Mouse (Mus musculus) forebrain, embryonic 10.5 days (tissue): Measurements from ENCODE around the gene Catip. TPM values are rescaled to one million over a fixed set of nuclear protein-coding genes. Genes with fewer than 3 reads are reported as not detected.
"Not testable (repeated sequence)": the region's sequence is repeated elsewhere in the genome, so short reads cannot be mapped to it uniquely, and the experiment has no call there.

ENCODE experiments used
- DNase-seq: peaks from one replicate; pipeline ENCODE4 v3.0.0-alpha.2; 2017; ENCODE audit warnings: low spot score; ENCODE audit errors: extremely low spot score
- H3K27ac ChIP-seq: fragments of 300-500 bp; sonication (generic); 2 replicates; pipeline ENCODE4 v1.5.1; 2016; ENCODE audit warnings: mild to moderate bottlenecking
- H3K27me3 ChIP-seq: fragments of 300-500 bp; sonication (generic); 2 replicates; pipeline ENCODE4 v1.6.1; 2016; ENCODE audit warnings: mild to moderate bottlenecking; ENCODE audit not compliant: poor library complexity, severe bottlenecking
- H3K36me3 ChIP-seq: fragments of 300-500 bp; sonication (generic); replicated peaks from 2 replicates; pipeline ENCODE4 v1.6.1; 2016; ENCODE audit warnings: mild to moderate bottlenecking, moderate library complexity
- H3K4me1 ChIP-seq: fragments of 300-500 bp; sonication (generic); 2 replicates; pipeline ENCODE4 v1.6.1; 2016
- H3K4me3 ChIP-seq: fragments of 300-500 bp; sonication (generic); 2 replicates; pipeline ENCODE4 v1.5.1; 2016; ENCODE audit warnings: mild to moderate bottlenecking, moderate library complexity
- H3K9me3 ChIP-seq: fragments of 300-500 bp; sonication (generic); 2 replicates; pipeline ENCODE4 v1.6.1; 2016; ENCODE audit warnings: mild to moderate bottlenecking, moderate library complexity
- WGBS: fragments of 180-500 bp; shearing (Covaris S2); methylation state at CpG from one replicate; pipeline ENCODE4 v1.1.7; 2016; 5-methylcytosine and 5-hydroxymethylcytosine counted together
- polyA plus RNA-seq: library from polyadenylated mRNA; unstranded; fragments of >200 nt; fragmentation: Nextera tagmentation; extraction: Ambion mirVana; gene quantifications from 2 replicates; pipeline ENCODE4 v1.2.1, GENCODE M21; 2016

Catip gene
- polyA plus RNA-seq, 1 experiment from 2014 or later: 0.12 TPM

DNA sequence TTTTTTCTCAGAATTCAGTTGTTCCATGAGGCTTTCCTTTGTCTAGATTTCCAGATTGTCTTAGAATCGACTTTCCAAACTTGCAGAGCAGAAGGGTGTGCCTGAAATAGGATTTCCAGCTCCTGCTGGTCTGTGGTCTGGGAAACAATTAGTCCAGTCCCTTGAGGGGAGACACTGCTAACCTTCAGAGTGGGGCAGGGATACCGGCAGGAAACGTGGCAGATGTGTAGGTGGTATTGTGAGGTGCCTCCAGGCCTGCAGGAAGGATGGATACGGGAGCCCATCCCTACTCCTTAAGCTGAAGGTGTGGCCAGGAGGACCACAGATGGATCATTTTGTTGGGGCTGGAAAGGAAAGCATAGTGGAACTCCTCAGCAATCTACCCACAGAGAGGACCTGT lies 26.9 kb upstream of the Catip start:
- Histone ChIP-seq H3K9me3 (no peaks in the 10 kb centered on the region), H3K27ac (no peak overlapping the region), H3K4me1 (peaks cover 57% of the 10 kb centered on the region), H3K4me3 (no peak overlapping the region), H3K27me3 (0 out of 2 replicates have a peak, but pooled peaks cover 3% of the 10 kb centered on the region), H3K36me3 (0 out of 2 replicates have a peak, but pooled peaks cover 4% of the 10 kb centered on the region)
- WGBS: 69% methylated on average over 4 of the region's 4 CpGs
- DNase-seq: no peak

DNA sequence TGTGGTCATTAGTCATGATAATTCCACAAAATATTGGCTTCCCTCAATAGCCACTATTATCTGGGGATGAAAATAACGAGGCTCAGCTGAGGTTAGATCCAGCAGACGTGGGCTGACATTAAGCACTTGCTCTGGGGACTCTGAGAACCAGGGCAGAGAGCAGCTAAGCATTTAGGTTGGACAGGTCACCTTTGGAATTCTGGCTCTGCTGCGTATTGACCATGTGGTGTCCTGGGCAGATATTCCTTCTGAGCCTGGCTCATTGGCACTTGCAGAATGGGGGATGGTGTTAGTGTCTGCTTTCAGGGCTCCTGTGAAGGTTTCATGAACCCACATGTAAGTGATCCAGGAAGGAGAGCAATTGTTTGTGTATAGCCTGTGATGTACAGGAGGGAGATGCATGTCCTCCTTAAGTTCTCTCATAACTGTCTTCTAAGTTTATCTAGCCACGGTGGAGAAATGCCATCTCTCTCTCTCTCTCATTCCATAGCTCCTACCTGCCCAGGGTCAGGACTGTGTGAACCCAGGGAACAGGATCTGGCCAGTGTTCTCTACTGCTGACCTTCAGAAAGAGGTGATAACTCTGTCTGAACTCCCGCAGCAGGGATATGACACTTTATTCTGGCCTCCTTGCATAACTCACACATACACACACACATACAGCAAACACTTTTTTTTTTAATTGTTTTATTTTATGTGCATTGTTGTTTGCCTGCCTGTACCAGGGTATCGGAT lies 26.3 kb upstream of the Catip start:
- 82% methylated on average over 6 of the region's 6 CpGs for WGBS
- H3K36me3 ChIP-seq: peaks cover 10% of the 10 kb centered on the region
- no peak overlapping the region for H3K4me3 ChIP-seq
- no peak for DNase-seq
- H3K27ac ChIP-seq: no peak overlapping the region
- 0 out of 2 replicates have a peak, but pooled peaks cover 3% of the 10 kb centered on the region for H3K27me3 ChIP-seq
- H3K9me3 ChIP-seq: peaks cover 3% of the 10 kb centered on the region; the same call in 1 of the 2 replicates
- peaks cover 52% of the 10 kb centered on the region for H3K4me1 ChIP-seq

DNA sequence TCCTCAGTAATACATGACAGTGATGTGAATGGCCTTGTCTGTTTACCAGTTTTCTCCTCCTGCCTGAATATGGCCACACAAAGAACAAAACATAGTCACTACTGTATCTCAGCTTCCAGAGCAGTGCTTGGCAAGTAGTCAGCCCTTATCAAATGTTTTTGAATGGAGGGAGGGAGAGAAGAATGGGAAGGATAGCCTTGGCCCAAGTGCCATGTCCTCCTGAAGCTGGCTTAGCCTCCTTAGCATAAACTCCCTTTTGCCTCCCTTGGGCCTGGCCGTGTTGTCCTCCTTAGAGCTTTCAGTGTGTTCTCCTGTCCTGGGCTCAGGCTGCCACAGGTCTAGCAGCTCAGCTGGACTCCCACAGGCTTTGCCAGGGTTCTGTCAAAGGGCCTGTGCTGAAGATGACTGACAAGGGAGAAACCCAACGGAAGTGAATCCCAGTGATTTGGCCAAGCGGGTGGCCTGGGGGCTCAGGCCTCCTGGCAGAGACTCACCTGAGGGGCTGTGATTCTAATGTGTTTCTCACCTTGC lies 24.6 kb upstream of the Catip start:
- 91% methylated on average over 3 of the region's 3 CpGs for WGBS
- Histone ChIP-seq H3K27ac (0 out of 2 replicates have a peak overlapping the region, but pooled peaks have one; percentile 11), H3K36me3 (peaks cover 10% of the 10 kb centered on the region), H3K4me1 (peaks cover 35% of the 10 kb centered on the region), H3K9me3 (peaks cover 3% of the 10 kb centered on the region; the same call in 1 of the 2 replicates), H3K27me3 (0 out of 2 replicates have a peak, but pooled peaks cover 3% of the 10 kb centered on the region), H3K4me3 (no peak overlapping the region)
- no peak for DNase-seq

DNA sequence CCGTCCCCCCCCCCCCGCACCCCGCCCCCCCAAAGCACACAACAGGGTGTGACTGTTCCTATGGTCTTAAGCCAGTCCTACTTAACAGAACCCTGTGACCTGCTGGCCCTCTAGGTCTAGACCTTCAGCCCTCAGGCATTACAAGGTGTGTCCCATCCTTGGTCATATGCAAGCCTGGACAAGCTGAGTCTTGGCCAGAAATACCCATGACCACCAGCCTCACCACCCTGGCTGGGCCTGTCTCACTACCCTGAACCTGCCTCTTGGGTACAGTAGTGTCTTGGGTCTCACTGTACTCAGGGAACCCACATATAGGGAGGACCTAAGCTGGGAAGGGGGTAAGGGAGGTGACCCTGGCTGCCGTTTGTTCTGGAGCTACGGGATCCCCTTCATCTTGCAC lies 23.9 kb upstream of the Catip start:
- WGBS: 95% methylated on average over 5 of the region's 5 CpGs
- peaks cover 31% of the 10 kb centered on the region for H3K4me1 ChIP-seq
- H3K27me3 ChIP-seq: 0 out of 2 replicates have a peak, but pooled peaks cover 3% of the 10 kb centered on the region
- no peak overlapping the region for H3K27ac ChIP-seq
- peaks cover 3% of the 10 kb centered on the region; the same call in 1 of the 2 replicates for H3K9me3 ChIP-seq
- H3K36me3 ChIP-seq: peaks cover 10% of the 10 kb centered on the region
- no peak overlapping the region for H3K4me3 ChIP-seq
- no peak for DNase-seq

DNA sequence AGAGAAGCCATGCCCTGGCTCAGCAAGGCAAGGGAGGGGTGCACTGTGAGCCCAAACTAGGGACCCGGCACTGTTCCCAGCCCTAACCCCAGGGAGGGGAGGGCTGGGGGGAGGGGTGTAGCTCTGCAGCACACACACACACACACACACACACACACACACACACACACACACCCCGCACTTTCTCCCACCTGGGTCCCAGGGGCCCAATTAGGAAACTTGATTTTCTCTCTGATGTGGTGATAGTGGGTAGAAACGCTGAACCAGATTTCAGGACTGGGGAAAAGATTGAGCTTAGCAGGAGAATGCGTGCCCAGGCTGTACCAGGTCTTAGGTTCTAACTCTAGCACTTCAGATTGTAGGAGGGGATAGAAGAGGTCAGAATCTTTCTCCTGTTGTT lies 23.3 kb upstream of the Catip start:
- Histone ChIP-seq H3K36me3 (peaks cover 10% of the 10 kb centered on the region), H3K27me3 (0 out of 2 replicates have a peak, but pooled peaks cover 1% of the 10 kb centered on the region), H3K4me3 (no peak overlapping the region), H3K9me3 (peaks cover 3% of the 10 kb centered on the region; the same call in 1 of the 2 replicates), H3K4me1 (peaks cover 31% of the 10 kb centered on the region), H3K27ac (0 out of 2 replicates have a peak overlapping the region, but pooled peaks have one; percentile 12)
- WGBS: 91% methylated on average over 3 of the region's 4 CpGs
- no peak for DNase-seq

DNA sequence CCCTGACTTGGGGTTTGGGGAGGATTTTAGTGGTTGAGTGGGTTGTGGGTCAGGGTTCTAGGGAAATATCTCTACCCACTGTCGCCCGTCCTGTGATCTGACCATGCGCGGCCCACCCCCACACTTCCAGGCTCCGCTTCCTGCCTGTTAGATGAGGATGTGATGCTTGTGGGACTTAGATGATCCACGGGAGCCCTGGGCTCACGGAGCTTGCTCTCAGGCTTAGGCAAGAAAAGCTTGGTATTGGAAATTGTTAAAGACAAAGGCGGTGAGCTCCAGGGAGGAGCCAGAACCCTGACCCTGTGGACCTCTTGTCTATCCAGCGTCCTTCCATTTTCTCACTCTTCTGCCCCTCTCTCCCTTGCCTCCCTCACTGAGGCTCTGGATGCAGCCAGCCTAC lies 22.0 kb upstream of the Catip start:
- WGBS: 94% methylated on average over 9 of the region's 9 CpGs
- Histone ChIP-seq H3K4me3 (no peak overlapping the region), H3K27me3 (no peaks in the 10 kb centered on the region), H3K9me3 (peaks cover 3% of the 10 kb centered on the region; the same call in 1 of the 2 replicates), H3K4me1 (peaks cover 24% of the 10 kb centered on the region), H3K27ac (no peak overlapping the region), H3K36me3 (peaks cover 10% of the 10 kb centered on the region)
- DNase-seq: no peak

DNA sequence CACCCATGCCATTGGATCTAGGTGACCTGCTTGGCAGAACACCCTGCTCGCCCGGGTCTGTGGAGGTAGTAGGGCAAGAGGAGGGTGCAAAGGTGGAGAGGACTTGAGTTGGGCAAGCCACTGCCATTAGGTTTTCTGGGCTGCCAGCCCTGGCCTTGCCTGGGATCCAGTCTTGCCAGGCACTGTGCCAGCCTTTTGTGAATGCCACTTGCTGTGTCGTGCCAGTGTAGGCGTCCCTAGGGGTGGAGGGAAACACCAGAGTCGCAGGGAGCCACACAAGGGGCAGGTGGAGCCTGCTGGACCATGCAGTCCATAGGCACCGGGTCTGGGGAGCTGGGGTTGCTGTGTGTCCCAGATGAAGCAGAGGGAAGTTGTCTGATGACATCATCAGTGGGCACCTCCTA lies 21.5 kb upstream of the Catip start:
- H3K4me1 ChIP-seq: peaks cover 19% of the 10 kb centered on the region
- no peaks in the 10 kb centered on the region for H3K27me3 ChIP-seq
- peaks cover 3% of the 10 kb centered on the region; the same call in 1 of the 2 replicates for H3K9me3 ChIP-seq
- peaks cover 10% of the 10 kb centered on the region for H3K36me3 ChIP-seq
- DNase-seq: no peak
- no peak overlapping the region for H3K4me3 ChIP-seq
- no peak overlapping the region for H3K27ac ChIP-seq
- 98% methylated on average over 6 of the region's 6 CpGs for WGBS

DNA sequence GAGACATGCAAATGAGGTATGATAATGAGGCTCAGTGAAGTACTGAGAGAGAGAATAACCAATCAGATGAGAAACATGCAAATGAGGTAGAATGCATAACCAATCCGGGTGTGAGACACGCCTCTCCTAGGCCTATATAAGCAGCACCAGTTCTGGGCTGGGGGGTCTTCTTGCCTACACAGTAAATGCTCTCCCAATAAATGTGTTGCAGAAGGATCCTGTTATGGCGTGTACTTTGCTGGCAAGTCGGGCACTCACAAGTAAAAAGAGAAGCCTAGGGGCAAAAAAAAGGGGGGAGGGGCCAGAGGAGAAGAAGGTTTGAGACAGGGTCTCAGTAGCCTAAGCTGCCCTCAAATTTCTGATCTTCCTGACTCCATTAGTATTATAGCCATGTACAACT lies 20.9 kb upstream of the Catip start:
- not testable (repeated sequence) for H3K27ac ChIP-seq, H3K4me3 ChIP-seq, H3K9me3 ChIP-seq, DNase-seq, H3K27me3 ChIP-seq
- 95% methylated on average over 4 of the region's 4 CpGs for WGBS
- H3K36me3 ChIP-seq: peaks cover 10% of the 10 kb centered on the region
- peaks cover 17% of the 10 kb centered on the region for H3K4me1 ChIP-seq

DNA sequence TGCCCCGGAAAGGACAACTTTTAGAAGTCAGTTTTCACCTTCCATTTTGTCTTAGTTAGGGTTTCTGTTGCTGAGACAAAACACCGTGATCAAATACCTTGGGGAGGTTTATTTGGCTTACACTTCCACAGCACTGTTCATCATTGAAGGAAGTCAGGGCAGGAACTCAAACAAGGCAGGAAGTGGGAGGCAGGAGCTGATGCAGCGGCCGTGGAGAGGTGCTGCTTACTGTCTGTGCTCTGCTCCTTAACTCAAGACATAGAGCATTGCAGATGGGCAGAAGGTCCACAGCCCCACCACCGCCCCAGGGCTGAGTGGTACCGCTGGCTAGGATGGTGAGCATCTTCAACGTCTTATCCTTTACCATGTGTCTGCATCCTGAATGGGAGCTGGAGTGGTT lies 20.0 kb upstream of the Catip start:
- Histone ChIP-seq H3K4me3 (no peak overlapping the region), H3K36me3 (peaks cover 6% of the 10 kb centered on the region), H3K4me1 (peaks cover 17% of the 10 kb centered on the region), H3K27ac (no peak overlapping the region), H3K27me3 (no peaks in the 10 kb centered on the region), H3K9me3 (peaks cover 3% of the 10 kb centered on the region; the same call in 1 of the 2 replicates)
- no peak for DNase-seq
- WGBS: 92% methylated on average over 7 of the region's 7 CpGs

DNA sequence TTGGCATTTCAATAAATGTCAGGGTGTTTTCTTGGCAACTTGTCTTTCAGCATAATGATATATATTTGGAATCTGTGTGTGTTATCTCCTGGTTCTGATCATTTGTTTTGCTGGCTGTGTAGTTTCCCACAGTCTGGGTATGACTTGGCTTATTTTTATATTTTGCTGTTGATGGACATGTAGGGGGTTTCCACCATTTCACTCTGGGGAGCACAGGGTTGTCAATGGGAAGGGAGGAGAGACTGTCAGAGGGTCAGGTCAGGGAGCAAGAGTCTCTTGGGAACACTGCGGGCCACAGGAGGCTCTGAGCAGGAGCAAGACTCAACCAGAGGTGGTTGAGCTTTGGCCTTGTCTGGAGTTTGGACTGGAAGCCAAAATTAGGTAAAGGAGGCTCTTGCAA lies 19.6 kb upstream of the Catip start:
- DNase-seq: no peak
- Histone ChIP-seq H3K9me3 (peaks cover 3% of the 10 kb centered on the region; the same call in 1 of the 2 replicates), H3K27me3 (no peaks in the 10 kb centered on the region), H3K4me3 (no peak overlapping the region), H3K36me3 (peaks cover 6% of the 10 kb centered on the region), H3K27ac (no peak overlapping the region), H3K4me1 (peaks cover 17% of the 10 kb centered on the region)
- 77% methylated on average over 1 of the region's 1 CpGs for WGBS

DNA sequence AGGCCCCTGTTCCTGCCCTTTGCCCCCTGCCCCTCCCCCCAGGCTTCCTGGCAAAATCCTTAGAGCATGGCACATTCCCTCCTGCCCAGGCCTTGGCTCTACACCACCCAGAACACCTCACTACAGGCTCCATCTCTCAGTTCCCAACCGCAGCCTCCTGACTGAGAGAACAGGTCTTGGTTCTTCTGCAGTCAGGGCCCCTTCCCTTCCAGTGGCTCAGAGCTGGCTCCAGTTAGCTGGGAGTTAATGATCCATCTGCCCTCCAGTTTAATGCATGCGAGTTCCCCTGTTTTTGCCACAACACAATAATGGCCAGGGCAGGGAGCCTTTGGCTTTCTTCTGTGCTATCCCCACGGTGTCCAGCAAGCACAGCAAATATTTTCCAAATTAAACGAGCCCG lies 18.7 kb upstream of the Catip start:
- Histone ChIP-seq H3K9me3 (peaks cover 3% of the 10 kb centered on the region; the same call in 1 of the 2 replicates), H3K4me1 (peaks cover 16% of the 10 kb centered on the region), H3K27ac (no peak overlapping the region), H3K27me3 (no peaks in the 10 kb centered on the region), H3K36me3 (peaks cover 12% of the 10 kb centered on the region), H3K4me3 (no peak overlapping the region)
- 75% methylated on average over 5 of the region's 5 CpGs for WGBS
- no peak for DNase-seq

DNA sequence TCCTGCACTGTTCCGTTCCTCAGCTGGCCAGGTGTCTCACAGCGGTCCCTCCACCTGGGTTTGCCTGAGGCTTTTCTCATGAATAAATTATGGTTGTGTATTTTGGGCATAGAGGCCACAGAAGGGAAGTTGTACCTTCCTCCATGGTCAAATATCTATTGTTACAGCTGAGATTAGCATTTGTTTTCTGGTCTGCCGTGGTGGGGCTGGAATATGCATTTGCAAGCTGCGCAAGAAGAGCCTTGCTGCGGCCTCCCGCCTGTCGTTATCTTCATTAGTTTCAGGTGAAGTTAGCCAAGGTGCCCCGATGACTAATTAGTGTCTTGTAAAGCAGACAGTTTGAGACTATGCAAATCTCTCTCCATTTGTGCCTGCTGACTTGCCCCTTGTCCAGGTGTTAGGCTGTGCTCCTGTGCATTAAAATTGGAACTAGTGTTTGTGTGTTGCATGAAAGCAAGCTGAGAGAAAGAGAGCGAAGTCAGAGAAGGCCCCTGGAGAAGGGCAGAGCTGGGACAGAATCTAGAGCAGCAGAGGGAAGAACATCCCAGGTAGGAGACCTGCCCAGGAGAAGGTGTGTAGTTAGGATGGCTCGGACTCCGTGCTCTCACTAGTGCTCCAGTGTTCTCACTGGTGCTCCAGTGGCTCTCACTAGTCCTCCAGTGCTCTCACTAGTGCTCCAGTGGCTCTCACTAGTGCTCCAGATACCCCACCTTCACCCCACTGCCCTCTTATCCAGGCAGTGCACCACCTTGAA lies 17.6 kb upstream of the Catip start:
- Histone ChIP-seq H3K27me3 (no peaks in the 10 kb centered on the region), H3K4me3 (no peak overlapping the region), H3K4me1 (peaks cover 11% of the 10 kb centered on the region), H3K36me3 (peaks cover 23% of the 10 kb centered on the region), H3K27ac (no peak overlapping the region), H3K9me3 (peaks cover 3% of the 10 kb centered on the region; the same call in 1 of the 2 replicates)
- DNase-seq: no peak
- WGBS: 88% methylated on average over 11 of the region's 11 CpGs
